Mouse (Mus musculus): ENCODE measurements around the gene Pgghg. TPM values are rescaled to one million over a fixed set of nuclear protein-coding genes. Genes with fewer than 3 reads are reported as not detected.

Pgghg gene
- polyA plus RNA-seq, 1 experiment from 2014 or later: 13.5 TPM

GRCm38 (mm10) chr7:140908634-140909107 lies 32.5 kb upstream of the Pgghg start:
- H3K27ac ChIP-seq (replicated peaks): 0 out of 2 replicates have a peak overlapping the region, but pooled peaks have one; percentile 25
- WGBS: 2% methylated on average over 19 of the region's 19 CpGs

GRCm38 (mm10) chr7:140912293-140912692 lies 28.9 kb upstream of the Pgghg start:
- no peak for DNase-seq (ENCODE audit: low spot score)
- H3K4me1 ChIP-seq: peaks cover 17% of the 10 kb centered on the region
- no peak overlapping the region for H3K4me3 ChIP-seq
- no peaks in the 10 kb centered on the region for H3K9me3 ChIP-seq
- peaks cover 3% of the 10 kb centered on the region; the same call in 1 of the 2 replicates for H3K27me3 ChIP-seq (replicated peaks; ENCODE audit: low read depth, poor library complexity, severe bottlenecking)
- H3K27ac ChIP-seq (replicated peaks): no peak overlapping the region
- H3K36me3 ChIP-seq (replicated peaks): no peaks in the 10 kb centered on the region
- WGBS: 64% methylated on average over 3 of the region's 3 CpGs

More at GRCm38 (mm10) chr7:140908634-140909107, 32.5 kb upstream of the Pgghg start:
- H3K4me1 ChIP-seq: peaks cover 17% of the 10 kb centered on the region
- H3K36me3 ChIP-seq (replicated peaks): no peaks in the 10 kb centered on the region
- H3K4me3 ChIP-seq: peak overlapping the region; percentile 53
- DNase-seq (ENCODE audit: low spot score): peak; percentile 85
- H3K9me3 ChIP-seq: no peaks in the 10 kb centered on the region
- H3K27me3 ChIP-seq (replicated peaks; ENCODE audit: low read depth, poor library complexity, severe bottlenecking): no peaks in the 10 kb centered on the region; the same call in 1 of the 2 replicates

GRCm38 (mm10) chr7:140912846-140913482 lies 28.2 kb upstream of the Pgghg start:
- Histone ChIP-seq H3K27ac (replicated peaks) (no peak overlapping the region), H3K4me3 (no peak overlapping the region), H3K36me3 (replicated peaks) (no peaks in the 10 kb centered on the region), H3K4me1 (peaks cover 17% of the 10 kb centered on the region), H3K27me3 (replicated peaks; ENCODE audit: low read depth, poor library complexity, severe bottlenecking) (peaks cover 7% of the 10 kb centered on the region; the same call in 1 of the 2 replicates), H3K9me3 (no peaks in the 10 kb centered on the region)
- 66% methylated on average over 5 of the region's 5 CpGs for WGBS
- no peak for DNase-seq (ENCODE audit: low spot score)

GRCm38 (mm10) chr7:140914031-140914690 lies 27.0 kb upstream of the Pgghg start:
- Histone ChIP-seq H3K27me3 (replicated peaks; ENCODE audit: low read depth, poor library complexity, severe bottlenecking) (peaks cover 19% of the 10 kb centered on the region), H3K36me3 (replicated peaks) (no peaks in the 10 kb centered on the region), H3K27ac (replicated peaks) (no peak overlapping the region), H3K9me3 (no peaks in the 10 kb centered on the region), H3K4me3 (no peak overlapping the region), H3K4me1 (peaks cover 6% of the 10 kb centered on the region; the same call in 1 of the 2 replicates)
- WGBS: 82% methylated on average over 8 of the region's 8 CpGs
- no peak for DNase-seq (ENCODE audit: low spot score)

GRCm38 (mm10) chr7:140919911-140920310 lies 21.3 kb upstream of the Pgghg start:
- WGBS: 71% methylated on average over 4 of the region's 4 CpGs

GRCm38 (mm10) chr7:140920418-140921029 lies 20.7 kb upstream of the Pgghg start, which contains the start of gene Nlrp6:
Gene Nlrp6, plus strand, starts transcription at chr7:140920902.
- Histone ChIP-seq H3K27me3 (replicated peaks; ENCODE audit: low read depth, poor library complexity, severe bottlenecking) (peaks cover 83% of the 10 kb centered on the region), H3K9me3 (no peaks in the 10 kb centered on the region), H3K27ac (replicated peaks) (no peak within 1 kb of the TSS), H3K4me3 (peak within 1 kb of the TSS; percentile 55), H3K36me3 (replicated peaks) (no peaks in the 10 kb centered on the region), H3K4me1 (peaks cover 22% of the 10 kb centered on the region)
- WGBS: 76% methylated on average over 8 of the region's 8 CpGs
- DNase-seq (ENCODE audit: low spot score): no peak

More at GRCm38 (mm10) chr7:140919911-140920310, 21.3 kb upstream of the Pgghg start:
- peaks cover 22% of the 10 kb centered on the region for H3K4me1 ChIP-seq
- DNase-seq (ENCODE audit: low spot score): no peak
- H3K9me3 ChIP-seq: no peaks in the 10 kb centered on the region
- H3K27ac ChIP-seq (replicated peaks): no peak overlapping the region
- H3K4me3 ChIP-seq: no peak overlapping the region
- no peaks in the 10 kb centered on the region for H3K36me3 ChIP-seq (replicated peaks)
- peaks cover 77% of the 10 kb centered on the region for H3K27me3 ChIP-seq (replicated peaks; ENCODE audit: low read depth, poor library complexity, severe bottlenecking)

- Histone ChIP-seq H3K4me3 (peak overlapping the region; percentile 55), H3K27me3 (replicated peaks; ENCODE audit: low read depth, poor library complexity, severe bottlenecking) (peaks cover 88% of the 10 kb centered on the region), H3K27ac (replicated peaks) (no peak overlapping the region), H3K36me3 (replicated peaks) (no peaks in the 10 kb centered on the region), H3K9me3 (no peaks in the 10 kb centered on the region), H3K4me1 (peaks cover 22% of the 10 kb centered on the region)
- 29% methylated on average over 22 of the region's 22 CpGs for WGBS
- no peak for DNase-seq (ENCODE audit: low spot score)
Observed at GRCm38 (mm10) chr7:140921225-140921975, 19.8 kb upstream of the Pgghg start.

GRCm38 (mm10) chr7:140922398-140923069 lies 18.7 kb upstream of the Pgghg start:
- Histone ChIP-seq H3K9me3 (no peaks in the 10 kb centered on the region), H3K36me3 (replicated peaks) (no peaks in the 10 kb centered on the region), H3K27me3 (replicated peaks; ENCODE audit: low read depth, poor library complexity, severe bottlenecking) (peaks cover 90% of the 10 kb centered on the region), H3K27ac (replicated peaks) (no peak overlapping the region), H3K4me3 (peak overlapping the region; percentile 55), H3K4me1 (peaks cover 22% of the 10 kb centered on the region)
- under 1% methylated on average over 49 of the region's 49 CpGs for WGBS
- peak; percentile 65 for DNase-seq (ENCODE audit: low spot score)

- H3K4me3 ChIP-seq: peak overlapping the region; percentile 55
- no peaks in the 10 kb centered on the region for H3K36me3 ChIP-seq (replicated peaks)
- H3K4me1 ChIP-seq: peaks cover 22% of the 10 kb centered on the region
- no peaks in the 10 kb centered on the region for H3K9me3 ChIP-seq
- WGBS: 23% methylated on average over 30 of the region's 30 CpGs
- H3K27me3 ChIP-seq (replicated peaks; ENCODE audit: low read depth, poor library complexity, severe bottlenecking): peaks cover 84% of the 10 kb centered on the region
- no peak overlapping the region for H3K27ac ChIP-seq (replicated peaks)
- no peak for DNase-seq (ENCODE audit: low spot score)
Observed at GRCm38 (mm10) chr7:140923070-140923775, 18.0 kb upstream of the Pgghg start.

GRCm38 (mm10) chr7:140927181-140927580 lies 14.0 kb upstream of the Pgghg start:
- H3K36me3 ChIP-seq (replicated peaks): no peaks in the 10 kb centered on the region
- peaks cover 45% of the 10 kb centered on the region for H3K27me3 ChIP-seq (replicated peaks; ENCODE audit: low read depth, poor library complexity, severe bottlenecking)
- H3K4me3 ChIP-seq: no peak overlapping the region
- DNase-seq (ENCODE audit: low spot score): no peak
- no peak overlapping the region for H3K27ac ChIP-seq (replicated peaks)
- 84% methylated on average over 6 of the region's 6 CpGs for WGBS
- no peaks in the 10 kb centered on the region for H3K9me3 ChIP-seq
- H3K4me1 ChIP-seq: peaks cover 13% of the 10 kb centered on the region

GRCm38 (mm10) chr7:140938436-140938835 lies 2.8 kb upstream of the Pgghg start:
- DNase-seq (ENCODE audit: low spot score): no peak
- peaks cover 9% of the 10 kb centered on the region for H3K27me3 ChIP-seq (replicated peaks; ENCODE audit: low read depth, poor library complexity, severe bottlenecking)
- no peak overlapping the region for H3K4me3 ChIP-seq
- H3K36me3 ChIP-seq (replicated peaks): no peaks in the 10 kb centered on the region
- no peak overlapping the region for H3K27ac ChIP-seq (replicated peaks)
- no peaks in the 10 kb centered on the region for H3K9me3 ChIP-seq
- WGBS: 45% methylated on average over 3 of the region's 3 CpGs
- peaks cover 42% of the 10 kb centered on the region for H3K4me1 ChIP-seq

Measured in embryonic facial prominence, embryonic 10.5 days (tissue).